Mouse (Mus musculus): ENCODE results near the gene Cep83. TPM values are rescaled to one million over a fixed set of nuclear protein-coding genes. Genes with fewer than 3 reads are reported as not detected.

The Cep83 gene
- polyA plus RNA-seq, 1 experiment from 2014 or later, result 23.0 TPM

DNA sequence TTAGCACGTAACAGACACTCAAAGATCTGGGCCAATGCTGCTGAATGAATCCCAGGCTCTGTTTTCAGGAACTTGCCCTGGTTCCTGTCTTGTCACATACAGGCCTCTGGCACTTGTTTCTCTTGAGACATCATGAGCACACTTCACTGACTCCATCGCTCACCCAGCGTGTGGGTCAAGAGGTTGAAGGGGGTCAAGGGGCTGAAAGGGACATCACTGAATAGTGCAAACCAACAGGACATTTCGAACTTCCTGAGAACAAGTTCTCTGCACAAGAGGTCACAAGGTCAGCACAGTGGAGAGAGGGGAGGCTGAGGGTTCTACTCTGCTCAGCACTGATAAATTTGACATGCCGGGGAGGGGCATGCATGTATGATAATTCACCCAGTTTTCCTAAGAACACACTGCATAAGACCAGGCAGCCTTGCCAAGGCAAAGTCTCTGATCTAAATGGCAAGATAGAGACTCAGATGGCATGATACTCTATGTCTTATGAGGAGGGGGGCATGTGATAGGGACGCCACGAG lies 121.6 kb downstream of the Cep83 start:
- Histone ChIP-seq H3K9ac (ENCODE audit: low read length) (no peak overlapping the region), H3K9me3 (ENCODE audit: control insufficient read depth, low read length) (no peaks in the 10 kb centered on the region), H3K27me3 (ENCODE audit: control insufficient read depth, insufficient read depth, low read length) (no peaks in the 10 kb centered on the region), H3K27ac (ENCODE audit: low read depth, low read length) (no peak overlapping the region), H3K4me1 (ENCODE audit: control insufficient read depth, insufficient read depth, low read length) (peaks cover 3% of the 10 kb centered on the region; the same call in 1 of the 2 replicates), H3K36me3 (ENCODE audit: control insufficient read depth, insufficient read depth, low read length) (no peaks in the 10 kb centered on the region), H3K4me2 (no peak overlapping the region), H3K4me3 (ENCODE audit: low read depth, low read length) (no peak overlapping the region)
- WGBS, result 77% methylated on average over 7 of the region's 7 CpGs
- ATAC-seq (ENCODE audit: low FRiP score) (no peak), DNase-seq (ENCODE audit: low spot score, missing footprints) (no peak)

DNA sequence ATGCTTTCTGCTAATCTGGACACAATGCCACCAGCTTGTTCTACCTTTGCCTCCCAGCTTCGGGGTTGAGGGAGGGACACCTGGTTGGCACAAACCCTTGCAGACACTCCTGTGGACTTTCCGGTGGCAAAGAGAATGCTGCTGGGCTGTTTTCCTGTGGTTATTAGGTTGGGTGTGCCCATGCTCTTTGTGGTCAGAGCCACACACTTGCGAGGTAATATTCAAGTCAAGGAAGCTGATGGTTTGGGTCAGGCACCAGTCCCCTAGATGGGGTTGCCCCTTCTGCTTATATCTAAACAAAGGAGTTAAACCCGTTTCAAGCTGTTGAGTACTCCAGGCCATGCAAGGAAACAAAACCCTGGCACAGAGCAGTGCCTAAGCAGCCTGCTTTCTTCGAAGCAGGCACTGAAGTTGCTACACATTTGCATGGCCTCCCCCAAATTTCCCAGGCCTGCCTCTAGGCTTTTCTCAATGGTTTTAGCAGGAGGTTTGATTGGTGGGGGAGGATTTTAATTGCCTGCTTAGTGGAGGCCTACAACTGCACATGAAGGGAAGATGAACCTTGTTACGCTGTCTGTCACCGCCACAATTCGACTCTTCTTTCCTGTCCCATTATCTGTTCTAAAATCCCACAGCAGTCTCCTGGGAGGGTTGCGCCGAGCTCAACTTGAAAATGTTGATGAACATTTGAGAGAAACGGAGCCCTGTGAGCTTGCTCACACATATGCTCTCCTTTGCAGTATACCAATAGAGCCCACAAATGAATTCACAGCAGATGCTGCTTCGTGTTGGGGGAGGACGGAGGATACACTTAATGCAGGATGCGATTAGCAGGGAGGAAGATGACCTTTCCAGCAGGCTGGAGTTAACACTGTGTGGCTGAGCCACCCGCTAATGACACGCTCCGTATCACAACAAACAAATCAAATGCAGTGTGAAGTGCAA lies 123.7 kb downstream of the Cep83 start:
- Histone ChIP-seq H3K9me3 (ENCODE audit: control insufficient read depth, low read length) (no peaks in the 10 kb centered on the region), H3K4me1 (ENCODE audit: control insufficient read depth, insufficient read depth, low read length) (peaks cover 3% of the 10 kb centered on the region; the same call in 1 of the 2 replicates), H3K27ac (ENCODE audit: low read depth, low read length) (peak overlapping the region; percentile 14; the same call in 1 of the 2 replicates), H3K4me3 (ENCODE audit: low read depth, low read length) (no peak overlapping the region), H3K4me2 (no peak overlapping the region), H3K36me3 (ENCODE audit: control insufficient read depth, insufficient read depth, low read length) (no peaks in the 10 kb centered on the region), H3K27me3 (ENCODE audit: control insufficient read depth, insufficient read depth, low read length) (no peaks in the 10 kb centered on the region), H3K9ac (ENCODE audit: low read length) (0 out of 2 replicates have a peak overlapping the region, but pooled peaks have one; percentile 12)
- WGBS, result 71% methylated on average over 17 of the region's 17 CpGs
- ATAC-seq (ENCODE audit: low FRiP score) (peak; percentile 61; the same call in 1 of the 2 replicates), DNase-seq (ENCODE audit: low spot score, missing footprints) (no peak)

- Histone ChIP-seq H3K4me1 (ENCODE audit: control insufficient read depth, insufficient read depth, low read length) (no peaks in the 10 kb centered on the region), H3K27me3 (ENCODE audit: control insufficient read depth, insufficient read depth, low read length) (no peaks in the 10 kb centered on the region), H3K4me2 (no peak overlapping the region), H3K36me3 (ENCODE audit: control insufficient read depth, insufficient read depth, low read length) (no peaks in the 10 kb centered on the region), H3K27ac (ENCODE audit: low read depth, low read length) (no peak overlapping the region), H3K4me3 (ENCODE audit: low read depth, low read length) (no peak overlapping the region), H3K9me3 (ENCODE audit: control insufficient read depth, low read length) (no peaks in the 10 kb centered on the region), H3K9ac (ENCODE audit: low read length) (no peak overlapping the region)
- DNase-seq (ENCODE audit: low spot score, missing footprints) (no peak), ATAC-seq (ENCODE audit: low FRiP score) (no peak)
- WGBS, result 87% methylated on average over 3 of the region's 3 CpGs
Measured at GRCm38 (mm10) chr10:94818127-94818526, 129.7 kb downstream of the Cep83 start.

- Histone ChIP-seq H3K4me2 (no peak overlapping the region), H3K4me3 (ENCODE audit: low read depth, low read length) (no peak overlapping the region), H3K27me3 (ENCODE audit: control insufficient read depth, insufficient read depth, low read length) (no peaks in the 10 kb centered on the region), H3K9me3 (ENCODE audit: control insufficient read depth, low read length) (no peaks in the 10 kb centered on the region), H3K27ac (ENCODE audit: low read depth, low read length) (no peak overlapping the region), H3K36me3 (ENCODE audit: control insufficient read depth, insufficient read depth, low read length) (no peaks in the 10 kb centered on the region), H3K9ac (ENCODE audit: low read length) (no peak overlapping the region), H3K4me1 (ENCODE audit: control insufficient read depth, insufficient read depth, low read length) (no peaks in the 10 kb centered on the region)
- ATAC-seq (ENCODE audit: low FRiP score) (no peak), DNase-seq (ENCODE audit: low spot score, missing footprints) (no peak)
- WGBS, result 87% methylated on average over 17 of the region's 17 CpGs
Measured at GRCm38 (mm10) chr10:94818781-94819665, 130.6 kb downstream of the Cep83 start.

DNA sequence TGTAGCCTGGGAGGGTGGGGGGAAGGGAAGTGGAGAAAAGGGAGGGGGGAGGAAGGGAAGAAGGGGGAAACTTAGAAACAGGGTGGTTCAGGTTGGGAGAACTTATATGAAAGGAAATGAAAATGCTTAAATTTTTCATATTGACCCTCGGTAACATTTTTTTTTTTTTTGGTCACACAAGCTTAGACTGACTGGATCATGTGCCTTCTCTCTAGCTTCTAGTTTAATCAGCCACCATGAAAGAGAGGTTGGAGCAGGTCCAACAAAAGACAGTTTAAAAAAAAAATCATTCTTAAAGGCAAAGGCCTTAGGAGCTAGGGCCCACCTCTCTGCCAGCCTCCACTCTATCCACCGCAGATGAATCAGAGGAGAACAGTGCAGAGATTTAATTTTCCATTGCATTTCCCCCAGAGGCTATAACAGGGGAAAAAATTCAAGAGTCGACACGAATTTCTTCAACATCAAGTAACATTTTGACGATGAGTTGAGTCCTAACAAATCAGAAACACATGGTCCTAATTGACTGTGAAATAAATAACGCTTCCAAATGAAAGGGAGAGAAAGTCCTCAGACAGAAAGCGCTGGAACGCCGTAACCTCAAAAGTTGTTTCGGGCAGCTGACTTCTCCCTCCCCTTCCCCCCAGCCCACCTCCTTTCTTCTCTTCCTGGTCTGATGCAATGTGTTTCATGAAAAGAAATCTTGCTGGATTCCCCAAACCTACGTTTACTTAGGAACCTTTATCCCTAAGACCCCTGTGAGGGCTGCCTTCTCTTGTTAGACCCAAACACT lies 135.7 kb downstream of the Cep83 start:
- 71% methylated on average over 11 of the region's 11 CpGs for WGBS
- no peaks in the 10 kb centered on the region; the same call in 1 of the 2 replicates for H3K4me1 ChIP-seq (ENCODE audit: control insufficient read depth, insufficient read depth, low read length)
- no peaks in the 10 kb centered on the region for H3K9me3 ChIP-seq (ENCODE audit: control insufficient read depth, low read length)
- no peaks in the 10 kb centered on the region for H3K27me3 ChIP-seq (ENCODE audit: control insufficient read depth, insufficient read depth, low read length)
- DNase-seq (ENCODE audit: low spot score, missing footprints), result no peak
- H3K27ac ChIP-seq (ENCODE audit: low read depth, low read length), result no peak overlapping the region
- ATAC-seq (ENCODE audit: low FRiP score), result no peak
- H3K4me2 ChIP-seq, result no peak overlapping the region
- no peak overlapping the region for H3K9ac ChIP-seq (ENCODE audit: low read length)
- no peak overlapping the region for H3K4me3 ChIP-seq (ENCODE audit: low read depth, low read length)
- H3K36me3 ChIP-seq (ENCODE audit: control insufficient read depth, insufficient read depth, low read length), result no peaks in the 10 kb centered on the region; the same call in 1 of the 2 replicates

DNA sequence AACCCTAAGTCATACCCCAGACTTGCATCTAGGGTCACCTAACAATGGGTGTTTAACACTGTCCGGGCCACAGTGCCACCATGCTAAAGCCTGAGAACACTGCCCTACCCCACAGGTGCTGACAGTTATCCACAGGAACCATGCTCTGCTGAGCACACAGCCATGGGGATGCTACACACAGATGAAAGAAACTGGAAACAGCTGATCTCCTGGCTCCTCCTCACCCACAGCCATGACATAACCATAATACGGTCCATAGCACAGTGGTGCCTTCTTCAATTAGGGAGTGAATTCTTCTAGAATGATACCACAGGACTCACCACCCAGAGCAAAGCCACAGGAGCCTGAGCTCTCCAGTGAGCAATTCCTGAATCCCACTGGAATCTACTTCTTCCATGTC lies 137.5 kb downstream of the Cep83 start:
- H3K4me2 ChIP-seq, result no peak overlapping the region
- no peaks in the 10 kb centered on the region for H3K27me3 ChIP-seq (ENCODE audit: control insufficient read depth, insufficient read depth, low read length)
- WGBS, result 98% methylated on average over 2 of the region's 2 CpGs
- no peak overlapping the region for H3K4me3 ChIP-seq (ENCODE audit: low read depth, low read length)
- no peak overlapping the region for H3K27ac ChIP-seq (ENCODE audit: low read depth, low read length)
- DNase-seq (ENCODE audit: low spot score, missing footprints) (no peak), ATAC-seq (ENCODE audit: low FRiP score) (no peak)
- no peaks in the 10 kb centered on the region; the same call in 1 of the 2 replicates for H3K4me1 ChIP-seq (ENCODE audit: control insufficient read depth, insufficient read depth, low read length)
- H3K36me3 ChIP-seq (ENCODE audit: control insufficient read depth, insufficient read depth, low read length), result no peaks in the 10 kb centered on the region; the same call in 1 of the 2 replicates
- no peaks in the 10 kb centered on the region for H3K9me3 ChIP-seq (ENCODE audit: control insufficient read depth, low read length)
- H3K9ac ChIP-seq (ENCODE audit: low read length), result no peak overlapping the region

DNA sequence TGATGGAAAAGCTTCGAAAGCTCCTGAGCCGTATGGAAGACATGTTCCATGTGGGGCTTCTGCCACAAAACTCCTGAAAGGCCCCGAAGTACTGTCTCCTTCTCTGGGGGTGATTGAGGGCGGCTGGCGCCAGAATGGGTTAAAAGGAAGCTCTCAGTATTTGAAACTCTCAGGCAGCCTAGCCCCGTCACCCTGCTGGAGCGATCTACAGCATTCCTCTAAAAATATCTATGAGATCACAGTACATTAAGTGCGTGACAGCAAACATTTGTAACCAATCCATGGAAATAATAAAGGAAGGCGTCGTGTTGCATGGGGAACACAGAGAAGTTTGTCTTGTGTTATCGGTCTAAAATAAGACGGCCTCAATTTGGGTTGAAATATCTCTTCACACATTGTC lies 138.0 kb downstream of the Cep83 start:
- Histone ChIP-seq H3K36me3 (ENCODE audit: control insufficient read depth, insufficient read depth, low read length) (no peaks in the 10 kb centered on the region; the same call in 1 of the 2 replicates), H3K27me3 (ENCODE audit: control insufficient read depth, insufficient read depth, low read length) (no peaks in the 10 kb centered on the region), H3K9ac (ENCODE audit: low read length) (no peak overlapping the region), H3K9me3 (ENCODE audit: control insufficient read depth, low read length) (no peaks in the 10 kb centered on the region), H3K27ac (ENCODE audit: low read depth, low read length) (no peak overlapping the region), H3K4me1 (ENCODE audit: control insufficient read depth, insufficient read depth, low read length) (no peaks in the 10 kb centered on the region; the same call in 1 of the 2 replicates), H3K4me3 (ENCODE audit: low read depth, low read length) (no peak overlapping the region), H3K4me2 (no peak overlapping the region)
- DNase-seq (ENCODE audit: low spot score, missing footprints) (no peak), ATAC-seq (ENCODE audit: low FRiP score) (no peak)
- WGBS, result 96% methylated on average over 12 of the region's 12 CpGs

DNA sequence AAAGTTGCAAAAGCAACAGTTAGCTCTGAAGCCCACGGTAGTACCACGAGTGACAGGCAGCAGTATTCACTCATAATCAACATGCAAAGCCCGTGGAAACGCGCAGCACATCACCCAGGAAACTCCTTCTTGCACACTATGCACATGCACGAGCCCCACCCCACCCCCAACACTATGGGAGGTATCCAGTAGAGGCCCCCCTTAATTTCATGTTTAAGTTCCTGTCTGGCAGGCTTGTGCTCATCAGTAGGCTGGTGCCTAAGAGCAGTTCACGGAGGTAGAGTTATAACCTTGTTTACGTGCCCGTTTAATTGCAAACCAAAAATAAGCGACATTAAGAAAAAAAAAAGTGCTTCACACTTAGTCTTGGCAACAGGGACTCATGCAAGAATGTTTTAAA lies 138.9 kb downstream of the Cep83 start:
- 94% methylated on average over 10 of the region's 10 CpGs for WGBS

More for the DNA sequence above, 138.9 kb downstream of the Cep83 start:
- H3K27ac ChIP-seq (ENCODE audit: low read depth, low read length), result no peak overlapping the region
- H3K4me3 ChIP-seq (ENCODE audit: low read depth, low read length), result no peak overlapping the region
- H3K9ac ChIP-seq (ENCODE audit: low read length), result no peak overlapping the region
- no peak for ATAC-seq (ENCODE audit: low FRiP score)
- no peak overlapping the region for H3K4me2 ChIP-seq
- no peaks in the 10 kb centered on the region; the same call in 1 of the 2 replicates for H3K4me1 ChIP-seq (ENCODE audit: control insufficient read depth, insufficient read depth, low read length)
- no peaks in the 10 kb centered on the region for H3K9me3 ChIP-seq (ENCODE audit: control insufficient read depth, low read length)
- no peaks in the 10 kb centered on the region for H3K27me3 ChIP-seq (ENCODE audit: control insufficient read depth, insufficient read depth, low read length)
- no peak for DNase-seq (ENCODE audit: low spot score, missing footprints)
- no peaks in the 10 kb centered on the region; the same call in 1 of the 2 replicates for H3K36me3 ChIP-seq (ENCODE audit: control insufficient read depth, insufficient read depth, low read length)

Measured in midbrain, embryonic 11.5 days (tissue).